Mouse (Mus musculus): ENCODE measurements around the gene Mllt10. TPM values are rescaled to one million over a fixed set of nuclear protein-coding genes. Genes with fewer than 3 reads are reported as not detected.

Gene Mllt10
- 18.1 and 26.0 TPM in 2 replicates for polyA plus RNA-seq (2012)

GRCm38 (mm10) chr2:18055016-18055928, at the start of gene Mllt10:
Gene Mllt10 (plus strand): TSS chr2:18055237.

GRCm38 (mm10) chr2:18037491-18037890, 17.5 kb upstream of the Mllt10 start, which contains the start of gene A930004D18Rik:
Gene A930004D18Rik (minus strand): TSS chr2:18037737.

GRCm38 (mm10) chr2:18048453-18049075, 6.5 kb upstream of the Mllt10 start, which contains the start of gene Skida1:
Gene Skida1 (minus strand): TSS chr2:18049051.

Other genes with a start within 250 kb of the Mllt10 start
- not detected in 2 replicates for gene H2al2a, start 58.3 kb upstream of the Mllt10 start, polyA plus RNA-seq (2012)
- 0.05 and 0.11 TPM in 2 replicates for gene A930004D18Rik, start 17.5 kb upstream of the Mllt10 start, polyA plus RNA-seq (2012)
- 0.09 and 0.11 TPM in 2 replicates for gene Skida1, start 6.2 kb upstream of the Mllt10 start, polyA plus RNA-seq (2012)